Mouse (Mus musculus): ENCODE results near the gene Pnpla8. TPM values are rescaled to one million over a fixed set of nuclear protein-coding genes. Genes with fewer than 3 reads are reported as not detected.

The Pnpla8 gene
- polyA plus RNA-seq, 1 experiment from 2014 or later = 133 TPM

Small RNA genes lying within 50 kb of the gene (microRNA-seq; reads per million reads assigned to microRNA genes)
- not detected for gene Mir5627

Other genes starting within 250 kb of the Pnpla8 start
- gene Dnajb9, start 11.0 kb upstream of the Pnpla8 start, polyA plus RNA-seq (2015; fragmentation: Nextera tagmentation; extraction: Ambion mirVana) = 32.4 and 33.0 TPM in 2 replicates
- 91.5 and 102 TPM in 2 replicates for gene Nrcam, start 107.5 kb downstream of the Pnpla8 start, polyA plus RNA-seq (2015; fragmentation: Nextera tagmentation; extraction: Ambion mirVana)